Mouse (Mus musculus): ENCODE data around the gene Farsa.

DNA sequence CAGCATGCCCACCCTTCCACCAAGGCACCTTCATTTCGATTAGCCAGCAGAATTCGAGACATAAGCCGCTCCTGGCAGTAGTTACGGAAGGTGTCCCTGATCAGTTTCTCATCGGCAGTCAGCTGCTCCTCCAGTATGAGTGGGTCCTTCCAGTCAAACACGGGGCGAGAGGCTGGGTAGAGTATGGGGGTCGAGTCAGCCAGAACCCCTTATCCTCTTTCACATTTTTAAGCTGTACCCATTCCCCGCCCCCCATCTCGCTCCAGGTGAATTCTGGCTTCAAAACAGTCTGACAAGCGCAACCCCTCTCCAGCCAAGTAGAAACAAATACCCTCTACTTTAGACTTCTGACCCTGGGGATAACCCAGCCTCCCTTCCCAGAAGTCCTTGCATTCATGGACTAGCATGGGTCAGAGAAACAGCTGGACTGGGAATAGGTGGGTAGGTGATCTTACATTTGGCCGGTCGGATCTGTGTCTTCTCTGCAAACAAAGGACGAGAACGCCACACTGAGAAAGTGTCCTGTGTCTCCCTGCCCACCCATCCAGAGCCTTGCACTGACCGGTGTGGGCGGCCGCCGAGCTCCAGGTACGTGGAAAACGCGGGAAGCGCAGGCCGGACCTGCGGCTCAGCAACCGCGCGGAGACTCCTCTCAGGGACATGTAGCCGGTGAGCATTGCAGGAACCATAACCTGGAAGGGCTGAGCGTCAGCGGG, 36.4 kb downstream of the Farsa start:
- no peak for TF ChIP-seq CTCF (IDR thresholded peaks at IDR 0.05; ENCODE audit: control insufficient read depth, insufficient read depth, insufficient read length)
- TF ChIP-seq USF1 (IDR thresholded peaks at IDR 0.05; ENCODE audit: low read depth), result no peak
- no peak for TF ChIP-seq MAX (IDR thresholded peaks at IDR 0.05)
- no peak for TF ChIP-seq MYOD1 (IDR thresholded peaks at IDR 0.05; ENCODE audit: control insufficient read depth, insufficient read length, low read depth)
- TF ChIP-seq MYOG (IDR thresholded peaks at IDR 0.05; ENCODE audit: control insufficient read depth, extremely low read depth, insufficient read length), result no peak
- no peak for TF ChIP-seq CEBPB (IDR thresholded peaks at IDR 0.05; ENCODE audit: low read depth)
